Mouse (Mus musculus) gastrocnemius, adult 18-20 months (tissue): ENCODE measurements around the gene Nxn. TPM values are rescaled to one million over a fixed set of nuclear protein-coding genes. Genes with fewer than 3 reads are reported as not detected.

Source experiments
- DNase-seq: peaks from one replicate; pipeline ENCODE4 v3.0.0; 2021; ENCODE audit warnings: low spot score
- long read RNA-seq, 2 experiments: library from polyadenylated mRNA; stranded (forward); transcript quantifications; one replicate each; pipeline ENCODE4 v2.0.0; 2021
- total RNA-seq, 2 experiments: library from RNA; stranded (reverse); gene quantifications; 2 replicates each; pipeline ENCODE4 v1.2.3; 2021

Nxn gene
- 10 to 100 TPM; 37.4 to 48.7 TPM for total RNA-seq
- long read RNA-seq, experiment 1, transcript Nxn-201 (8 exons, 2,755 nt), result major isoform, 68 of 78 reads
- long read RNA-seq, experiment 1, partial matches to known transcripts, result 6 of 78 reads
- long read RNA-seq, experiment 1, other reads (novel, unspliced or antisense), result 3 of 78 reads
- long read RNA-seq, experiment 2, transcript Nxn-201 (8 exons, 2,755 nt), result major isoform, 69 of 81 reads
- long read RNA-seq, experiment 2, partial matches to known transcripts, result 4 of 81 reads
- long read RNA-seq, experiment 2, other reads (novel, unspliced or antisense), result 7 of 81 reads

DNA sequence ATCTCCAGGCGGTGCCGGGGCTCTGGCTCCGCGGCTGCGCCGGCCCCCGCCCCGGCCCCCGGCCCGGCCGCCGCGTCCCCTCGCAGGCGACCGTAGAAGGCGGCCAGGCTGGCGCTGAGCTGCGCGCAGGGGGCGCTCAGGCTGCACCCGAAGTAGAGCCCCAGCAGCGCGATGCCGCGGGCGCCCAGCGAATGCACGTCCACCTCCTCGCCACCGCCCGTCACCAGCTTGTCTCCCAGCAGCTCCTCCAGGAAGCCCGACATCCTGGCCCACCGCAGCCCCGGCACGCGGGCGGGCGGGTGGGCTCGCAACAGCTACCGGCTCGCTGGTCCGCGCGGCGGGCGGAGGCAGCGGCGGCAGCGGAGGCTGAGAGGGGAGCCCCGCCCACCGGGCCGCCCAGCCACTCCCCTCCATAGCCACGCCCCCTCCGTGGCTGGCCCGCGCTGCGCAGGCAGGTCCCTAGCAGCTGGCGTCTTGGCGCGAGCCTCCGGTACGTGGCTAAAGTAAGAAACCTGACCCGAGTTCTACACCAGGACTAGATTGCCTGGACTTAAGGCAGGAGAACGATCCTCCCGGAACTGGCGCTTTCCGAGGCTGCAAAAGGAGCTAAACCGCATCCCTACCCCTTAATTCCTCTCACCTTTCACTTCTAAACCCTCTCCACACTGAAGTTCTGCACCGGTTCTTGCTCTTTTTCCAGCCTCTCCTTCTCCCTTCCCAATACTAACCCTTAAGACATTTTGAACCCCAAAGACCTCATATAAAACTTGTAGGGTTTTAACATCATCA lies at the start of gene Nxn:
Gene Nxn (minus strand): TSS at position 343 of the 789 bp plus-strand sequence.
- DNase-seq, result peak; percentile 96

DNA sequence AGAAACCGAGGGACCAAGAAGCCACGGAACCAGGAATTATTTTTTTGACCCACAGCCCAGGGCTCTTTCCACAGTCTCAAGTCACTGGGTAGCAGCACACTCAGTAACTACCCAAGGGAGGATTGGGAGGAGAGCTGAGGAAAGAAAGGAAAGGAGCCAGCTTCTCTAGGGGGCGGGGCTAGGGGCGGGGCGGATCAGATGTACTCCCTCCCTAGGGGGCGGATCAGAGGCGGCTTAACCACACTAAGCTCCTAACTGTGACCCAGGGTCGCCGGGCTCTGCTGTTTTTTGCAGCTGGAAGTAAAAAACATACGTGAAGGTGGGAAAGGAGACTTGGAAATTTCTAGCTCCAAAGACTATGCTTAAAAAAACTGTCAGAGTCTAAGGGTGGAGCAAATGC lies 47.3 kb upstream of the Nxn start:
- DNase-seq, result peak; percentile 22

DNA sequence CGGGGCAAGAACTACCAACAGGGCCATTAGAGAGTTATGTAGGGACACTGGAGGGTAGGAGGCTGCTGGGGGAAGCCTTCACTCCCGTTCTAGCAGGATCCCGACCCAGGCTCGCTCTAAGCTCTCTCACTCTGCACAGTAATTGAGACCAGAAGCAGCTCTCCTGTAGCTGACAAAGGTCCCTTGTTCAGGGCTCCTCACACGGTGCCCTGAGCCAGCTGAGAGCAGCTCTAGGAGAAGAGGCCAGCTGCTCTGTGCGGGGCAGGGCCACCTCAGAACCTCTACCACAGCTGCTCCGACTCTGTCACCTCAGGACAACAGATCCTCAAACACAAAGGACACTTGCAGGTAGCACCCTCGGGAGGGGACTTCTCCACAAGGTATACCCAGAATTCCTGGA lies 46.5 kb upstream of the Nxn start:
- no peak for DNase-seq

DNA sequence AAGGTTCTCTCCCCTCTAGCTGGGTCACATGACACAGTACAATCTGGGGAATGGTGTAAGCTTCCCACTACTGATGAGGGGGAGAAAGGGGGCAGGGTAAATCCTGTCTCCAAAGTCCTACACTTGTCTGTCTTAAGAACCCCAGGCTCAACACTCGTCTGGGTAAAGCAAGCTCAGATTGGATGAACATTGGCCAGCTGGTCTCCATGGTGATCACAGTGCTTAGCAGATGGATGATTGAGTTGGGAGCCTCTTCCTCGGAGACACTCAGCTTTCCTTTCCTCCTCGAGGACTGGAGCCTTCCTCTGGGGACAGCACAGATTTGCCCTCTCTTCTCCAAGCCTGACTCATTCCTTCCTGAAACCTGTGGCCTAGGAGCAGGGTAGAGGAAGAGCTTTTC lies 40.7 kb upstream of the Nxn start:
- no peak for DNase-seq

- peak; percentile 72 for DNase-seq
Observed at GRCm38 (mm10) chr11:76436864-76437437, 38.0 kb upstream of the Nxn start.

GRCm38 (mm10) chr11:76436009-76436408 lies 37.1 kb upstream of the Nxn start:
- DNase-seq, result peak; percentile 32

DNA sequence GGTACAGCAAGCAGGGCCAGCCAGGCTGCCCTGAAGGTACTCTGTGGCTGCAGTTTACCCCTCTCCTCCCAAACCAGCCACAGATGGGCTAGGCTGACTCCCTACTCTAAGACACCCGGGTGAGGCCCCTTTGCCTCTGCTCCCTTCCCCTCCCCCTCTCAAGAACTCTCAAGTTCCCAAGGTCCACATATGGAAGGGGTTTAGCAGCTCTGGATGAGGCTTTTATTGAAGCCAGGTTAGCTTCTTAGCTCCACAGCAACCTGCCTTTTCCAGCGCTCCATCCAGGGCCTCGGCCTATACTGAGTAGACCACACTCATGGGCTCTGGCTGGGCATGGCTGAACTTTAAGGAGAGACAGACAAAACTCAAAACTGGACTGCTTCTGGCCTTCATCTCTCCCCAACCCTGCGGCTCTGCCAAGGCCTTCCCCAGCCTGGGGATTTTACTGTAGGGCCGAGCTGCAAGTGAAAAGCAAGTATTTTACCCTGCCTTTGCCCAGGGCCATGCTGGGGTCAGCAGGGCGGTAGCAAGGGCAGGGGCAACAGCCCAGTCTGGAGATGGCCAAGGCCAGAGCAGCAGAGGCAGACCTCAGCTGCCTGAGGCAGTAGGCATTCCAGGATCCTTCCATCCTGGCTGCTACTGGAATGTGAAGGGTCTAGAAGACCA lies 31.2 kb upstream of the Nxn start:
- DNase-seq, result no peak

DNA sequence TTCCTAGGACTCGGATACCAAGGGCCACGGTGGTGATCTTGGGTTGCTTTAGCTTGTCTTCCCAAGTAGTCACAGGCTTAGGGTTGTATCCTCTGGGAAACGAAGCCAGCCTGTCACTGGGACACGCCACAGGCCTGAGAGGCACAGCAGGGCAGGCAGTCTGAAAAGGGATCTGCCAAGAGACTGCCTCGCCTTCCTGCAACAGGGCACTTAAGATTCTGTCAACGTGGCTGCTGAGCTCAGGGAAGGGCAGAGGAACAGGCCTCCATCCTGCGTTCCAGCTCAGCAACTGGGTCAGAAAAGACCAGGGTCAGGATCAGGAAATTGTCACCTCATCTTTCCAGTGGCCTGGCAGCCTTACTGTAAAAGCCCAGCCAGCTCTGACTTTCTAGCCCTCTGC lies 30.6 kb upstream of the Nxn start:
- peak; percentile 39 for DNase-seq

DNA sequence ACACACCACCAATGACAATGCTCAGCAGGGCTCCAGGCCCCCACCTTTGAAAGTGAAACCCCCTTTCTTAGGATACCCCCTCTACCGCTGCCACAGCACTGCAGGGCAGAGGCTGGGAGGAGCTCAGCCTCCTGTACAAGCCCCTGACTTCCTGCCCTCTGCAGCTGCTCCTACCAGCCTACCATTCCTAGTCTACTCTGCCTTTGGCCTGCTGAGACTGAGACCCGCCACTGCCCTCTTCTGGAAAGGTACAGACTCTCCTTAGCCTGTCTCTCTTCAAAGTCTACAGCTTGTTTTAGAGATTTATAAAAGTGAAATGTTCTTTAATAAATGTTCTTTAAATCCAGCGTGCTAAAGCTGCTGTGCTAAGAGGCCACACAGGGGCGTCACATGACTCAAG lies 30.1 kb upstream of the Nxn start:
- no peak for DNase-seq

DNA sequence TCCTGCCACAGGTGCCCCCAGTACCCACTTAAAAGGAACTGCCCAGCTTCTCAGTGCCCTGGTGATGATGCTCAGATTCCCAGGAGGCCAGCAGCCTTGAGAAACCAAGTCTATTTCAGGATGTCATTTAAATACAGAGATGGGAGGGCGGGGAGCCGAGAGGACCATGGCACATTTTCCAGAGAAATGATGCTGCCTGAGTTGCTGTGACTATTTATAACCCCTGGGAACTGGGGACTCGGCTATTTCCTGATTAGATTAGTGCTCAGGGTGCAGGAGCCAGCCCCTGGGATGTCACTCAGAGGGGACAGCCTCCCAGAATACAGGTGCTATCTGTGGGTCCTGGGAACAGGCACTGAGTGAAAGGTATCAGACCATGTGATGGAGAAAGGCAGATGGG lies 28.8 kb upstream of the Nxn start:
- DNase-seq, result peak; percentile 34

GRCm38 (mm10) chr11:76425749-76426148 lies 26.8 kb upstream of the Nxn start:
- DNase-seq, result no peak

GRCm38 (mm10) chr11:76420896-76421295 lies 22.0 kb upstream of the Nxn start:
- peak; percentile 35 for DNase-seq

DNA sequence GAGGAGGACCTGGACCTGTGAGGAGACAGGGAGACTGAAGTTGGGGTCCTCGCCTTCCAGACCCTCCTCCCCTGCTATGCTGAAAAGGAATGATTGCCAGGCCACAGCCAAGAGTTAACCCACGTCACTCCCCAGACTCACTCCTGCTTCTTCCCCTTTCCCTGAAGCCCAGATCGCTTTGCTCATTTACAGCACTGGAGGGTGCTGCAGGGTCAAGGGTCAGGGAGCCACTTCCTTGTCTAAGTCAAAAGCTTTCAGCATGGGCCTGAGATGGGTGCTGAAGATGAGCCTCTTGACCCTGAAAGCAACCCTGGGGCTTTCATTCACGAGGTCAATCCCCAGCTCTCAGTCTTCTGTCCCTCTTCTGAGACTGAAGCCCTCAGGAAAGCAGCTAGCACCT lies 20.2 kb upstream of the Nxn start:
- peak; percentile 23 for DNase-seq

- no peak for DNase-seq
Observed at GRCm38 (mm10) chr11:76418423-76418822, 19.5 kb upstream of the Nxn start.

DNA sequence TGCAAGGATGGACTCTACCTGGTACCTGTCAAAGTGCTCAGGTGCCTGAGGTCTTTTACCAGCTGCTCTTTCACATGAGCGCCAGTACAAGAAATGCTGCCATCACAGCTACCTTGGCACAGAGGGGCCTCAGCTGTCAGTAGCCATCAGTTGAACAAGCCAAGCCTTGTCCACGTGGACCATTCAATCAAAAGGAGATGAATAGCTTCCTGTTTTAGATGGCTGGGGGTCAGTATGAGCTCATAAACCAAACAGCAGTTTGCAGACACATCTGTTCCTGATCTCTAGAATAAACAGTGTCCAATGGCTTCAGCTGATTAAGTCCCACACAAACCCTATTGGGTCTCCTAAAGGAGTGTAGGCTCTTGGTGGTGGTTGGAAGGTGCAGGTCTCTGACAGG lies 17.0 kb upstream of the Nxn start:
- no peak for DNase-seq

DNA sequence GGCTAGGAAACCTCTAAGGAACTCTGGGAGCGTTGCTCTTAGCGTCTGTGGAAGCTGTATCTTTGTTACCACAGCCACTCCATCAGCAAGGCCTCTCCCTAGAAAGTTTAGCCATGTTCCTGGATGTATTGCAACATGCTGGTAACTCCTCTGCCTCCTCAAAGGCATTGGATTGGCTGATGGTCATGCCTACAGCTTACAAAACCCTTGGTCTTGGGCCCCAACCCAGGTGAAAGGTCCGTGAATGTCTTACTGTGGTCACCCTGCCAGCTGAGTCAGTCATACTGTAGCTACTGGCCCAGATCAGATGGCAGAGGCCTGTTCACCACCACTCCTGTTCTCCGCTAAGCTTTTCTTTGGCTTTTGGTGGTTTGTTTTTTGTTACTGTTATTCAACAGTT lies 16.1 kb upstream of the Nxn start:
- peak; percentile 43 for DNase-seq

- DNase-seq, result no peak
Observed at GRCm38 (mm10) chr11:76413202-76413601, 14.3 kb upstream of the Nxn start.

DNA sequence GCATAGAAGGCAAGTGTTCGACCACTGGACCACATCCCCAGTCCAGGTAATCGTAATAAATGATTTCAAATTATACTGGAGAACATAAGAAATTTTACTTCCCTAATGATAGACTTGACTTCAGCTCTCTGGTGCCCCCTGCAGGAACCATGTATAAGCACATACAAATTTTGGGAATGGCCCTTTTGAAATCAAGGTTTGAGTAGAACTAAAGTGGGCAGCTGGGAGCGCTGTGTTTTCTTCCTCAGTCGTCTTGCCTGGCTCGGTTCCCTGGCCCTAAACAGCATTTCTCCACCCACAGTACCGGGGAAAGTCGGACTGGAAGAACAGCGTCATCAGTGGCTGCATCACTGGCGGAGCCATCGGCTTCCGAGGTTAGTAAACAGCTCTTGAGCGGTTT lies 11.9 kb upstream of the Nxn start:
- peak; percentile 50 for DNase-seq

- peak; percentile 98 for DNase-seq
Observed at GRCm38 (mm10) chr11:76406702-76407583, 8.0 kb upstream of the Nxn start, which contains the start of gene Timm22. Gene Timm22, plus strand, starts transcription at chr11:76406952.

DNA sequence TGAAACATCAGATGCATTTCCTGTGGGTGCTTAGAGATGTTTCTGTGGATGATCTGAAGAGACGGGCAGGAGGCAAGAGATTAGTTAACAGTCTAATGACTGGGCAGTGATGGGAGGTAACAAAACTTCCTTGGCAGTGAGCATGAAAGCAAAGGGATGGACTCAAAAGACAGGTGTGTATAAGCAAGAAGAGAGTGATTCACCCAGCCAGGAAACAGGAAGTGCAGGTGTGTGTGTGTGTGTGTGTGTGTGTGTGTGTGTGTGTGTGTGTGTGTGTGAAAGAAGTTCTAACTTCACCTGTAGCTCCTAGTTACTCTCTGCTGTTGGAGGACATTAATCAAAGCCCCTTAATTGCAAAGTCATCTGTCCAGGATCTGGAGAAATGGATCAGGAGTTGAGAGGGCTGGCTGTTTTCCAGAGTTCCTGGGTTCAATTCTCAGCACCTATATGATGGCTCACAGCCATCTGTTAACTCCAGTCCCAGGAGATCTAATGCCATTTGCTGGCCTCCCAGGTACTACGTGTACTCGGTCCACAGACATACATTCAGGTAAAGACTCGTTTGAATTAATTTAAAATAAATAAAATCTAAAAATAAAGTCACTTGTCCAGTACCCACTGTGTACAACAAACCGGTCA lies 6.8 kb upstream of the Nxn start:
- no peak for DNase-seq

GRCm38 (mm10) chr11:76405113-76405512 lies 6.2 kb upstream of the Nxn start:
- no peak for DNase-seq
